Mouse (Mus musculus): ENCODE results near the gene Il7r. TPM values are rescaled to one million over a fixed set of nuclear protein-coding genes. Genes with fewer than 3 reads are reported as not detected.

The Il7r gene
- polyA plus RNA-seq, 1 experiment, result 0.10 TPM

- peak; percentile 41 to 77 for DNase-seq
- H3K27ac ChIP-seq (ENCODE audit: insufficient read depth, low read length), result no peak overlapping the region
- no peak for TF ChIP-seq POLR2A (IDR thresholded peaks at IDR 0.05; ENCODE audit: borderline replicate concordance, insufficient read depth, low read length)
- TF ChIP-seq CTCF (IDR thresholded peaks at IDR 0.05; ENCODE audit: borderline replicate concordance, insufficient read depth, low read depth, low read length), result no peak
- H3K4me1 ChIP-seq (ENCODE audit: control insufficient read depth, insufficient read depth, low read length), result no peaks in the 10 kb centered on the region
- H3K27me3 ChIP-seq (ENCODE audit: control insufficient read depth, insufficient read depth, low read length), result no peaks in the 10 kb centered on the region
- WGBS, result 23% methylated on average over 4 of the region's 4 CpGs
- H3K4me3 ChIP-seq (replicated peaks; ENCODE audit: insufficient read depth, low read depth, low read length), result no peak overlapping the region
Measured at GRCm38 (mm10) chr15:9471053-9471685, 58.8 kb downstream of the Il7r start.

DNA sequence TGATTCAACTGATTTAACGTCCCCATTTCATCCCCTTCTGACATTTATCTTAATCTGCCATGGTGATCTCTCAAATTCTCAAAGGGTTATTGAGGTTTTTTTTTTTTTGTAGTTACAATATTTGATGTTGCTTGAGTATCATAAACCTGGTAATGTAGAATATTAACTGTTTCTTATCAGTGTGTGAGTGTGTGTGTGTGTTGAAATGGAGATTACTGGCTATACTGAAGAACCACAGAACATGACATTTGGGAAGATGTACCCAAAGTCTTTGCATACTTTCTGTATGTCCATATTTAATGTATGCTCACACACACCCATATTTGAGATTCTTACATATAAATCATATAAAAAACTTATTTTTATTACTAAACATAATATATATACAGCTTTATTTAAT lies 65.9 kb downstream of the Il7r start:
- Histone ChIP-seq H3K4me1 (ENCODE audit: control insufficient read depth, insufficient read depth, low read length) (peaks cover 5% of the 10 kb centered on the region; the same call in 1 of the 2 replicates), H3K27ac (ENCODE audit: insufficient read depth, low read length) (no peak overlapping the region), H3K4me3 (replicated peaks; ENCODE audit: insufficient read depth, low read depth, low read length) (no peak overlapping the region), H3K27me3 (ENCODE audit: control insufficient read depth, insufficient read depth, low read length) (no peaks in the 10 kb centered on the region)
- WGBS, result 14% methylated on average over 1 of the region's 1 CpGs
- no peak for DNase-seq
- TF ChIP-seq POLR2A (IDR thresholded peaks at IDR 0.05; ENCODE audit: borderline replicate concordance, insufficient read depth, low read length) (no peak), CTCF (IDR thresholded peaks at IDR 0.05; ENCODE audit: borderline replicate concordance, insufficient read depth, low read depth, low read length) (no peak)

DNA sequence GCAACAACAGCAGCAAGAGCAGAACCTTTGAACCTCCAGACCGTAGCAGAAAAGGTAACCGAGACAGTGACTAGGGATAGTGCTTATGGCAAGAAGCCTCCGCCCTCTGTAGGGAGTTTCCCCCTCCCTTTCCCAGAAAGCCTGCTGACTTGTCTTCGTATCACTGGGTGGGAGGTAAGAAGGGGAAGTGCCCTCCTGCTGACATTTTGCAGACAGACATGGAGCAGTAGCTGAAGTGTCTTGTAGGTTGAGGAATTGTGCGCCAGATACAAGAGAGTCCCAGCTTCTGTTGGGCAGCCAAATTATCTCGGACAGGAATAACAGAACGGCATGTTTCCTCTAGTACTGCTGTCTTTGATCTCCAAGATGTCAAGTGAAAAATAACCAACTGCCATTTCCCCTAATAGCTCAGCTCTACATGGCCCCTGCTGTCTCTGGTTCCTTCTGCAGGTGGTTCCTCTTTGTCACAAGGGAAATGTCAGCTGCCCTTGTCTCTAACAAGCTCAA lies 66.4 kb downstream of the Il7r start:
- 34% methylated on average over 7 of the region's 7 CpGs for WGBS
- H3K4me1 ChIP-seq (ENCODE audit: control insufficient read depth, insufficient read depth, low read length), result peaks cover 5% of the 10 kb centered on the region; the same call in 1 of the 2 replicates
- TF ChIP-seq POLR2A (IDR thresholded peaks at IDR 0.05; ENCODE audit: borderline replicate concordance, insufficient read depth, low read length), result no peak
- no peak for TF ChIP-seq CTCF (IDR thresholded peaks at IDR 0.05; ENCODE audit: borderline replicate concordance, insufficient read depth, low read depth, low read length)
- peak in 1 of 2 experiments; percentile 26 for DNase-seq
- no peak overlapping the region for H3K4me3 ChIP-seq (replicated peaks; ENCODE audit: insufficient read depth, low read depth, low read length)
- H3K27ac ChIP-seq (ENCODE audit: insufficient read depth, low read length), result no peak overlapping the region
- no peaks in the 10 kb centered on the region for H3K27me3 ChIP-seq (ENCODE audit: control insufficient read depth, insufficient read depth, low read length)

Other genes starting within 250 kb of the Il7r start
- gene Ugt3a2, start 194.6 kb downstream of the Il7r start, polyA plus RNA-seq (2012; rRNA removed), result not detected in 2 replicates
- 0.34 and 2.0 TPM in 2 replicates for gene Capsl, start 94.1 kb downstream of the Il7r start, polyA plus RNA-seq (2012; rRNA removed)
- gene Spef2, start 218.7 kb upstream of the Il7r start, polyA plus RNA-seq (2012; rRNA removed), result 0.68 and 0.75 TPM in 2 replicates